Mouse (Mus musculus): Measurements from ENCODE around the gene Ugt1a10. TPM values are rescaled to one million over a fixed set of nuclear protein-coding genes. Genes with fewer than 3 reads are reported as not detected.

The Ugt1a10 gene
- total RNA-seq, 2 experiments from 2014 or later: not detected

DNA sequence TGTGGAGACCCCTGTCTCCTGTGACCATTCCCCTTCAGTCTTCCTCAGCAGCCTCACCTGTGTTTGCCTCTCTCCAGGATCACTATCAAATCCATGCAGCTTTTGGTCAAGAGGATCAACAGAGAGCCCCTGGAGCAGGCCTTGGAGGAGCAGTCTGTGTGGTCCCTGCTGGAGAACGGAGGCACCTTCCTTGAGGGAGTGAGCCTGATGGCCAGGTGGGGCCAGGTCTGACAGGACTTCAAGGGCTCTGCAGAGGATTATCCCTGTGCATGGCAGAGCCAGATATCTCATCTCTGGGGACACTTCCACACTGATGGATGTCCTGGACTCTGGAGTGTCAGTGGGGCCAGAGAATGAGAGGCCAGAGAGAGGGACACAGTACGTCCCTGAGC, 200.3 kb downstream of the Ugt1a10 start:
- no peak for DNase-seq

- DNase-seq: no peak
These were observed 201.0 kb downstream of the Ugt1a10 start for GRCm38 (mm10) chr1:88255989-88256754.

- DNase-seq: no peak
These were observed 201.9 kb downstream of the Ugt1a10 start for GRCm38 (mm10) chr1:88256886-88257663.

DNA sequence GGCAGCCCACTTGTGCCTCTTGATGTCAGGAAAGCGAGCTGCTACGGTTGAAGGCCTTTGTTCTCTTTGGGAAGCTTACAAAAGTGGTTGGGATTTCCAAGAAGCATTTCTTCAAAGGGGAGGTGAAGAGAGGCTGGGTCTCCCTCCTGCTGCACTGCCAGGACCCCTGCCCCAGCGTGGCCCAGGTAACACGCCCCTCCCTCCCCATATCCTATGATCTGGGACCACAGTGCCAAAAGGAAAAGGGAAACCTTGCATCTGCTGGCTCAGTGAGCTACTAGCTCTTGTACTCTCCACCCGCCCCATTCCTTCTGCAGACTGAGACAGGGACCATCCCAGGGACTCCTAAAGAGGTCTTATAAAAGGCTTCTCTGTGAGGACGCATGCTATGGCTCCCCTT, 202.5 kb downstream of the Ugt1a10 start:
- DNase-seq: no peak

GRCm38 (mm10) chr1:88258361-88258760, 203.2 kb downstream of the Ugt1a10 start:
- DNase-seq: no peak

DNA sequence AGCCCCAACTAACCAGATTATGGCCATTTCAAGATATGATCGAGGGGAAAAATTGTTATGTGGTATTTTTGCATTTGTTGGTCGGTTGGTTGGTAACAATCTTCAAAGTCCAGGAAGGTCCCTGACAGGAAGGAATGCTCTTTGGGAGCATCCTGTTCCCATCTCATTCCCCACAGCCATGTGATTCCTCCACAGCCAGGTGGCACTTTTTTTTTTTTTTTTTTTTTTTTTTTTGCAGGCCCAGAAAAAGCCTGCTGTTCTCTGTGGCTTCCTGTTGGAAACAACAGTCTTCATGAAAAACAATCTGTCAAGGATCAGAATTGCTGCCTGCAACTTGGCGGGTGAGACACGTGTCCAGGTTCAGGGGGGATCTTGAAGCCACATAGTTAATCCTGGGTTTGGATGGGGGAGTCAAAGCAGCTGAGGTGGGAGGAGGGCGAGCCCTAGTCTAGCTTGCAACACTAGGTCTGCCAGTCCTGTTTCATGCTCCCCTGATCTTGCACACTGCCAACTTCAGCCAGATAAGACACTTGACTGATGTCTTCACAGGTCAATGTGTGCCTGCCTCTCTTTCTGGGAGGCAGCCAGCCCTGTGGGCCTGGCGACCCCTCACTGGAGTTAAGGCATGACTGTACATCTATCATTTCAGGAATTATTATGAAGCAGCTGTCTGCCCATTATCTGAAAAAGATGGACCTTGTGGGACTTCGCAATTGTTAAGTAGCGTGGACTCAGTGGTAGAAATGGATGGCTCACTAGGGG, 203.9 kb downstream of the Ugt1a10 start:
- DNase-seq: no peak

DNA sequence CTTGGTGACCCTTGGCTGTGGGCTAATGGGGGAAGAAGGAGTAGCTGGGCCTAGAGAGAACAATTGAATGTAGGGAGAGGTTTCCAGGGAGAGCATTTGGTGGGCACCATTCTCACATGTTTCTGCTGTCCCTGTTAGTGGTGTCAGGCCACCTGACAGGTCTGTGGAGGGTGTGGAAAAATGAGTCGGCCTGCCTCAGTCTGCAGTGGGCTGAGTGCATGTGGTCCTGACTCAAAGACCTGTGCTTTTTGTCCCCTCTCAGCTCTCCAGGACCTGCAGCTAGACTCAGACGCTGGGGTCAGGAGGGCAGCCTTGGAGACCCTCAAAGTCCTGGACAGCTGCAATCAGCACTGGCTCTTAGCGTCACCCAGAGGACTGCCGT, 204.4 kb downstream of the Ugt1a10 start:
- DNase-seq: no peak

- no peak for DNase-seq
These were observed 204.9 kb downstream of the Ugt1a10 start for GRCm38 (mm10) chr1:88260114-88260513.

- no peak for DNase-seq
These were observed 205.6 kb downstream of the Ugt1a10 start for GRCm38 (mm10) chr1:88260604-88261377.

DNA sequence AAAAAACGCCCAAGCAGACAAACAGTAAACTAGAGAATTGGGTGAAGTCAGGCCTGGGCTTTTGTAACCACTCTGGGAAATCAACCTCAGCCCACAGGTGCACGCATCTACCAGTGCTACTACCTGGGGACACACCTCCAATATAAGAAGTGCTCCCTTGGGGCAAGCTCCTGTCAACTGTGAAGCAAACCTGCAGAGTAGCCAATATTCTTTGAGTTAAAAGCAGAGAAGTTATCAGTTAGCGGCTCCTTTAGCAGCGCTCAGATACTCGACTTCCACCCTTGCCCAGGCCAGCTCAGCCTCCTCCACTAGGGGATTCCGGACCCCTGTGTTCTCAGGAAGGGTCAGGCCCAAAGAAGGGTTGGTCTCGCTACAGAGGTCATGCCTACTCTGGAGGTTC, 206.5 kb downstream of the Ugt1a10 start:
- no peak for DNase-seq

DNA sequence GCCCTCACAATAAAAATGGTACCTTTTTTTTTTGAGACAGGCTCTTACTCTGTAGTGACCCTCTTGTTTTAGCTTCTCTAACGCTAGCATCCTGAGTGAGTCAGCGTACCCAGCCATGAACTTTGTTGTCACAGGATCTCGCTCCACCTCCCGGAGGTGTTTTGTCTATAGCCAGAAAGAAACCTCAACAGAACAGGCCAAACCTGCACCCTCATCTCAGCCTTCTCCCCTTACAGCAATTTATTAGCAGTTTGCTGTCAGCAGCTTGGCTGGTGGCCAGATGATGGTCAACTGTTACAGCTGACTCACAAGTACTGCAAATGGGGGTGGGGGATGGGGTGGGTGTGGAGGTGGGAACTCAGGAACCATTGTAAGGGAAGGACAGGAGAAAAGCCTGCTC, 207.1 kb downstream of the Ugt1a10 start:
- no peak for DNase-seq

DNA sequence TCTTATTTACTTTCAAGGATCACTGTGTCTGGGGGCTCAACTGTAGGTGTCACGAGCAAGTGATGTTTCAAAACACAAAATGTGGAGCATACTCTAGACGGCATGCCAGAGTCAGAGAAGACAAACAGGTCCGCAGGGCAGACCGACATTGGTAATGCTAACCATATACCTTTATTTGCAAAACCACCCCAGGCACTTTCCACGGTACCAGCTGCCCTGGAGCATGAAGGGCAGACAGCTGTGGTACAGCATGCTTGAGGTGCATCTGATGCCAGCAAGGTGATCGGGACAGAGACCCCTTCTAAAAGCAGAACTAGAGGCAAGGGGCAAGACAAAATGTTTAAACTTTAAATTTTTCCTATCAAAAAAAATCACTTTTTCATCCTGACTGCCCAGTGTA, 207.8 kb downstream of the Ugt1a10 start:
- no peak for DNase-seq

DNA sequence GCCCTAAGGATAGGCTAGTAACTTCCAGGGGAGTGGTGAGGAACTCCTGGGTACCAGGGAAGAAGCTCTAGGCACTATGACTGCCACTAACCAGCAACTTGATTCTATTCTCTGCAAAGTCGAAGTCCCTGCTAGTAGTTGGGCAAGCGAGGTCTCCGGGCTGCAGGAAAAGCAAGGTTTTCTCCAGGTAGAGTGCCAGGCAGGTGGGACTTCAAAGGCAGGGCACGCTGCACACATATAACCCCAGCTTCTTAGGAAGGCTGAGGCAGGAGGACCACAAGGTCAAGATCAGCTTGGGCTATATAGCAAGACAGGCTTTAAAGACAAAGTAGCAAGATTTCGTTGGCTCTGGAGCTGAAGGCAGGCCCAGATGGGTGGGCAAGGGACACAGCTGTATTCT, 208.6 kb downstream of the Ugt1a10 start:
- no peak for DNase-seq

GRCm38 (mm10) chr1:88264237-88264868, 209.2 kb downstream of the Ugt1a10 start:
- DNase-seq: no peak

GRCm38 (mm10) chr1:88264869-88265240, 209.7 kb downstream of the Ugt1a10 start:
- no peak for DNase-seq

DNA sequence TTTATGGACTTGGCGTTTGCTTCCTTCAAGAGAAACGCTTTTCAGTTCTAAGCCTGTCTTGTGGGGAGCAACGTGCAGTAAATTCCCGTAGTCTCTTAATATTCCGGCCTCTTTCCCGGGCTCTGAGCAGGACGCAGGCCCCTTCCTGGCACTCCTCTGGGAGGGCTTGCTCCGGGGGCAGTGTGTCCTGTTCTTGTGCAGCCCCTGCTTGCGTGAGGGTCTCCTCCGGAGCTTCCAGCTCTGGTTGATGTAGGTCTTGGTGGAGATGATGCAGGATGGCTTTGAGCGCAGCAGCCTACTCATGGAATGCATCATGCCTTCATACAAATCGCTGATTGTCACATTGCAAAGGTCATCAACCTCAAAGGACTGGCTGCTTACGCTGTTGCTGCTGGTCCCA, 210.9 kb downstream of the Ugt1a10 start:
- DNase-seq: no peak

- no peak for DNase-seq
These were observed 212.3 kb downstream of the Ugt1a10 start for GRCm38 (mm10) chr1:88267489-88267888.

GRCm38 (mm10) chr1:88268070-88268469, 212.9 kb downstream of the Ugt1a10 start:
- no peak for DNase-seq
